Mouse (Mus musculus): Measurements from ENCODE around the gene Nos3.

DNA sequence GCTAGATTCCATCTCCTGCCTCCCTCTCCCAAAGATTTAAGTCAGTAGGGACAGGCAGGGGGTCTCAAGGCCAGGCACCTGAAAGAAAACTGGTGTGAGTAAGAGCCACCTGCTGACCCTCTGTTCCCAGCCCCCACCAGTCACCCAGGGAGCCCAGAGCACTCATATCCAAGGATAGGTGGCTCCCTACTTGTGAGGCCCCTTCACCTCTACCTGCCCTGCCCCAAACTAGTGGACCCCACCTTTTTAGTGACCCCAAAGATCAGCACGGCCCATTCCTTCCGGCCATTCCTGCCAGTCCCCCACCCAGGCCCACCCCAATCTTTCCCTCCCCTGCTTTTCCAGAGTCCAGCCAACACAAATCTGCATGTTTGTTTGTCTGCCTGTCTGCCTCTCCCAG, 1.1 kb upstream of the Nos3 start:
- no peak for TF ChIP-seq CTCF (IDR thresholded peaks at IDR 0.05; ENCODE audit: low read depth, low read length)
- no peak for TF ChIP-seq POLR2A (IDR thresholded peaks at IDR 0.05; ENCODE audit: borderline replicate concordance, low read depth, low read length)
